Mouse (Mus musculus) limb, embryonic 14.5 days (tissue): ENCODE data around the gene Arf5. TPM values are rescaled to one million over a fixed set of nuclear protein-coding genes. Genes with fewer than 3 reads are reported as not detected.

Experiments used
- ATAC-seq: fragments of 200-750 bp; cut with Nextera tagmentation; 2 replicates; pipeline ENCODE4 v1.8.0; 2017; ENCODE audit warnings: low read depth, moderate number of reproducible peaks, moderate TSS enrichment; ENCODE audit not compliant: low FRiP score
- DNase-seq: peaks from one replicate; pipeline ENCODE4 v3.0.0-alpha.2; 2015; ENCODE audit warnings: low spot score
- H3K27ac ChIP-seq: fragments of 300-500 bp; sonication (generic); replicated peaks from 2 replicates; pipeline ENCODE4 v1.5.1; 2014; ENCODE audit warnings: low read depth, mild to moderate bottlenecking, low read length, moderate library complexity, mixed read lengths
- H3K27me3 ChIP-seq: fragments of 300-500 bp; sonication (generic); 2 replicates; pipeline ENCODE4 v1.6.1; 2014; ENCODE audit warnings: low read length, mixed read lengths; ENCODE audit not compliant: control insufficient read depth, insufficient read depth
- H3K36me3 ChIP-seq: fragments of 300-500 bp; sonication (generic); 2 replicates; pipeline ENCODE4 v1.6.1; 2014; ENCODE audit warnings: mild to moderate bottlenecking, low read length, moderate library complexity, mixed read lengths; ENCODE audit not compliant: control insufficient read depth, insufficient read depth
- H3K4me1 ChIP-seq: fragments of 300-500 bp; sonication (generic); 2 replicates; pipeline ENCODE4 v1.6.1; 2014; ENCODE audit warnings: antibody characterized with exemption, low read length, mixed read lengths; ENCODE audit not compliant: control insufficient read depth, insufficient read depth
- H3K4me2 ChIP-seq: fragments of 300-500 bp; sonication (generic); replicated peaks from 2 replicates; pipeline ENCODE4 v1.6.1; 2014; ENCODE audit warnings: low read depth, mild to moderate bottlenecking, low read length, moderate library complexity; ENCODE audit not compliant: severe bottlenecking
- H3K4me3 ChIP-seq: fragments of 300-500 bp; sonication (generic); replicated peaks from 2 replicates; pipeline ENCODE4 v1.5.1; 2014; ENCODE audit warnings: low read length
- H3K9ac ChIP-seq: fragments of 300-500 bp; sonication (generic); 2 replicates; pipeline ENCODE4 v1.6.1; 2014; ENCODE audit warnings: mild to moderate bottlenecking, low read depth, low read length, moderate library complexity; ENCODE audit not compliant: severe bottlenecking
- H3K9me3 ChIP-seq: fragments of 300-500 bp; sonication (generic); 2 replicates; pipeline ENCODE4 v1.6.1; 2016; ENCODE audit warnings: low read length; ENCODE audit not compliant: control insufficient read depth
- POLR2A ChIP-seq: fragments of 200-500 bp; IDR thresholded peaks from 2 replicates; pipeline ENCODE4 v1.8.0; 2012; ENCODE audit warnings: inconsistent platforms, mild to moderate bottlenecking, moderate library complexity, borderline replicate concordance; ENCODE audit not compliant: insufficient read depth, insufficient read length; ENCODE audit errors: extremely low read depth
- WGBS: fragments of 180-500 bp; shearing (Covaris S2); extraction: QIAGEN DNeasy Blood & Tissue Kit; methylation state at CpG from one replicate; pipeline ENCODE4 v1.1.7; 2014; 5-methylcytosine and 5-hydroxymethylcytosine counted together
- polyA plus RNA-seq, 2 experiments: library from polyadenylated mRNA; depleted of rRNA in 1 of 2; stranded (reverse) in 1 of 2; unstranded in 1 of 2; fragments of >200 nt; fragmentation: Nextera tagmentation in 1 of 2; extraction: Ambion mirVana in 1 of 2; gene quantifications; 2 replicates each; pipeline versions ENCODE4 v1.2.1 to v1.2.3; 2012 to 2014

The Arf5 gene
- polyA plus RNA-seq, 2 experiments, result 370 to 413 TPM

- Histone ChIP-seq H3K4me1 (no peaks in the 10 kb centered on the region), H3K4me2 (no peak overlapping the region), H3K27me3 (no peaks in the 10 kb centered on the region), H3K27ac (no peak overlapping the region), H3K4me3 (no peak overlapping the region), H3K36me3 (peaks cover 14% of the 10 kb centered on the region), H3K9me3 (no peaks in the 10 kb centered on the region), H3K9ac (no peak overlapping the region)
- DNase-seq (no peak), ATAC-seq (no peak)
- no peak for TF ChIP-seq POLR2A
- 78% methylated on average over 2 of the region's 2 CpGs for WGBS
Observed at GRCm38 (mm10) chr6:28411236-28411635, 12.1 kb upstream of the Arf5 start.

- DNase-seq (no peak), ATAC-seq (no peak)
- Histone ChIP-seq H3K4me3 (no peak overlapping the region), H3K9ac (no peak overlapping the region), H3K36me3 (peaks cover 36% of the 10 kb centered on the region), H3K4me2 (no peak overlapping the region), H3K9me3 (no peaks in the 10 kb centered on the region), H3K27ac (no peak overlapping the region), H3K27me3 (no peaks in the 10 kb centered on the region), H3K4me1 (peaks cover 12% of the 10 kb centered on the region)
- WGBS, result 72% methylated on average over 4 of the region's 4 CpGs
- TF ChIP-seq POLR2A, result no peak
Observed at GRCm38 (mm10) chr6:28416981-28417380, 6.4 kb upstream of the Arf5 start.

- 91% methylated on average over 14 of the region's 14 CpGs for WGBS
- H3K27me3 ChIP-seq, result no peaks in the 10 kb centered on the region
Observed at GRCm38 (mm10) chr6:28418449-28418848, 4.9 kb upstream of the Arf5 start.

GRCm38 (mm10) chr6:28419673-28420072, 3.7 kb upstream of the Arf5 start:
- Histone ChIP-seq H3K27me3 (no peaks in the 10 kb centered on the region), H3K9ac (no peak overlapping the region), H3K4me1 (peaks cover 21% of the 10 kb centered on the region), H3K4me3 (no peak overlapping the region), H3K4me2 (no peak overlapping the region), H3K27ac (no peak overlapping the region), H3K9me3 (no peaks in the 10 kb centered on the region), H3K36me3 (peaks cover 36% of the 10 kb centered on the region)
- no peak for TF ChIP-seq POLR2A
- 88% methylated on average over 2 of the region's 2 CpGs for WGBS
- DNase-seq (no peak), ATAC-seq (no peak)

More at GRCm38 (mm10) chr6:28418449-28418848, 4.9 kb upstream of the Arf5 start:
- Histone ChIP-seq H3K9ac (no peak overlapping the region), H3K4me3 (no peak overlapping the region), H3K4me1 (peaks cover 16% of the 10 kb centered on the region), H3K9me3 (no peaks in the 10 kb centered on the region), H3K36me3 (peaks cover 36% of the 10 kb centered on the region), H3K27ac (no peak overlapping the region), H3K4me2 (no peak overlapping the region)
- ATAC-seq (no peak), DNase-seq (no peak)
- no peak for TF ChIP-seq POLR2A

GRCm38 (mm10) chr6:28420361-28420760, 3.0 kb upstream of the Arf5 start:
- 79% methylated on average over 17 of the region's 17 CpGs for WGBS
- Histone ChIP-seq H3K36me3 (peaks cover 29% of the 10 kb centered on the region), H3K4me1 (peaks cover 24% of the 10 kb centered on the region), H3K4me2 (peak overlapping the region; percentile 77), H3K27me3 (no peaks in the 10 kb centered on the region), H3K27ac (no peak overlapping the region), H3K9ac (peak overlapping the region; percentile 65; the same call in 1 of the 2 replicates), H3K4me3 (peak overlapping the region; percentile 80), H3K9me3 (no peaks in the 10 kb centered on the region)
- no peak for DNase-seq
- ATAC-seq, result no peak
- TF ChIP-seq POLR2A, result no peak

GRCm38 (mm10) chr6:28420865-28421264, 2.5 kb upstream of the Arf5 start:
- 22% methylated on average over 13 of the region's 13 CpGs for WGBS

More at GRCm38 (mm10) chr6:28420865-28421264, 2.5 kb upstream of the Arf5 start:
- Histone ChIP-seq H3K36me3 (peaks cover 29% of the 10 kb centered on the region), H3K27me3 (no peaks in the 10 kb centered on the region), H3K27ac (0 out of 2 replicates have a peak overlapping the region, but pooled peaks have one; percentile 38), H3K4me1 (peaks cover 24% of the 10 kb centered on the region), H3K9ac (peak overlapping the region; percentile 65), H3K9me3 (no peaks in the 10 kb centered on the region), H3K4me2 (peak overlapping the region; percentile 77), H3K4me3 (peak overlapping the region; percentile 80)
- no peak for DNase-seq
- no peak for ATAC-seq
- no peak for TF ChIP-seq POLR2A
